Mouse (Mus musculus) activated CD4-positive, CD25-positive, alpha-beta regulatory T cell, adult 4 months (primary cell): Measurements from ENCODE around the gene Per2. TPM values are rescaled to one million over a fixed set of nuclear protein-coding genes. Genes with fewer than 3 reads are reported as not detected.

Experiments
- ATAC-seq: one replicate; pipeline ENCODE4 v1.8.0; 2017
- polyA plus RNA-seq, 2 experiments: library from polyadenylated mRNA; unstranded; fragments of 100-300 nt; shearing (Covaris generic); gene quantifications; one replicate each; pipeline ENCODE4 v1.2.1; 2017

Gene Per2
- polyA plus RNA-seq, 2 experiments from 2014 or later = 0.52 to 0.89 TPM

DNA sequence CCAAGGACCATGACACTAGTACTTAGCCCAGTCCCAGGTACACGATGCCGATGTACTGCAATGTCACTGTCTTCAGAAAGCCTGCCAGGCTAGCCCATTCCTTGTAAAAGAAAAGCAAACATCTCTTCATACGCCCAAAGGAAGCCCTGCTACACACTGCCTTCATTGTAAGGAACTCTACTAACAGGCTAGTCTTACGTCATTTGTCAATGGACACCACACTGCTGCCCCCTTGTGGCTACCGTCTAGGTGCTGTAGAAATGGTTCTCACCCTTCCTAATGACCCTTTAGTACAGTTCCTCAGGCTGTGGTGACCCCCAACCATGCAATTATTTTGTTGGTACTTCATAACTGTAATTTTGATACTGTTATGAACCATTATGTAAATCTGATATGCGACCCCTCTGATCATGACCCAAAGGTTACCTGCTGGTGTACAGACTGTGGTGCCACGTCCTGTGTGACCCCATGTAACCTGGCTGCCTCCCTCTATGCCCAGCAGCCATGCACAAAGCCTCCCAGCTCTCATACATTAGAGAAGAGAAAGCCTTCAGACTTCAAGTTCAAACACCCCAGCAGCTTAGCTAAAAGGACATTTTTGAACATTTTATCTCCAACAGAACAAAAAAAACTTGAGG lies 78.6 kb downstream of the Per2 start:
- peak; percentile 80 for ATAC-seq

DNA sequence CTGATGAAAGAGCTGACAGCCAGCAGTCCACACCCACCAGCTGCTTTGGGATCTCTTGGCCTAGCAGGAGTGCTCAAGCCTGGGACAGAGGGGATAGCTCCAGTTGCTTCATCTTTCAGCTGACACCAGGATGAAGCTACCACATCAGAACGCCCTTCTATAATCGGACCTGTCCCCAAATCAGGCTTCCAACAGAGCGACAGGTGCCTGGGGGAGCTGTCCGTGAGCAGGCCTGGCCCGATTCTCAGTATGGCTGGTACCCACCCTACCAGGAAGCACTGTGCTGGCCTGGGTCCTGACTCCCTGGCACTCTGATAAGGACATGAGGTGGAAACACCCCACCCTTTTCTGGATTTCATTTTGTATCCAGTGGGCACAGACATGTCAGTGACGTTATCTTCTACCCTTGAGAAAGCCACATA lies 85.7 kb downstream of the Per2 start:
- no peak for ATAC-seq

GRCm38 (mm10) chr1:91370055-91370454 lies 89.1 kb downstream of the Per2 start:
- no peak for ATAC-seq

DNA sequence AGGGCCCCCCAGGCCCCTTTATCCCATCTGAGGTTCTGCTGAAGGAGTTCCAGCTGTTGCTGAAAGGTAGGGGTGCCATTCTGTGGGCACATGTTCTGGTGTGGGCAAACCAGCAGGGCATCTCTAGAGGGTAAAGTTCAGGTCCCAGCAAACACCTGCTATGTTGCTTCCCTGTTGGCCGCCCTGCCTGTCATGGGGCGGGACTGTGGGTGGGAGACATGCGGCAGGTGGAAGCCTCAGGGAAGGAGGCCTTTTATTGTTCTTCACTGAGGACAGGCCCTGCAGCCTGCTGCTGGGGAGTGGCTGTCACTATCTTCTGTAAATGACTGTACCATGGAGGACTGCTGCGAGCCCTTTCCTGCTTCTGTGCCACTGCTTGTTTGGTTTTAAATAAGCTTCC lies 89.7 kb downstream of the Per2 start:
- ATAC-seq = no peak

- ATAC-seq = no peak
These were observed 91.8 kb downstream of the Per2 start for GRCm38 (mm10) chr1:91367295-91367694.

GRCm38 (mm10) chr1:91366215-91367108 lies 92.7 kb downstream of the Per2 start, which contains the start of gene Erfe:
Gene Erfe (plus strand): TSS chr1:91366430.
- ATAC-seq = peak; percentile 79

Other genes with a start within 250 kb of the Per2 start
- 10 to 100 TPM; 74.4 to 95.6 TPM for gene Ube2f, start 209.0 kb downstream of the Per2 start, polyA plus RNA-seq
- gene Scly, start 161.0 kb downstream of the Per2 start, polyA plus RNA-seq = 10 to 100 TPM; 42.0 to 57.3 TPM
- not detected for gene Espnl, start 137.2 kb downstream of the Per2 start, polyA plus RNA-seq
- not detected for gene Klhl30, start 108.3 kb downstream of the Per2 start, polyA plus RNA-seq
- not detected for gene Erfe, start 92.9 kb downstream of the Per2 start, polyA plus RNA-seq
- gene Ilkap, start 60.5 kb downstream of the Per2 start, polyA plus RNA-seq = 10 to 100 TPM; 37.7 to 41.9 TPM
- 10 to 100 TPM; 14.6 to 17.3 TPM for gene Hes6, start 45.3 kb downstream of the Per2 start, polyA plus RNA-seq
- 1 to 10 TPM; 3.0 to 3.1 TPM for gene Traf3ip1, start 35.3 kb upstream of the Per2 start, polyA plus RNA-seq
- 1 to 10 TPM; 2.3 to 2.8 TPM for gene Asb1, start 81.2 kb upstream of the Per2 start, polyA plus RNA-seq